Mouse (Mus musculus): ENCODE measurements around the gene Gm10273. TPM values are rescaled to one million over a fixed set of nuclear protein-coding genes. Genes with fewer than 3 reads are reported as not detected.

Gm10273 gene
- total and polyA plus RNA-seq, 2 experiments from 2014 or later: 5.9 to 7.7 TPM

GRCm38 (mm10) chr10:59389652-59390051 lies 5.8 kb upstream of the Gm10273 start:
- no peaks in the 10 kb centered on the region for H3K36me3 ChIP-seq (ENCODE audit: insufficient read depth, low read length)
- no peaks in the 10 kb centered on the region for H3K27me3 ChIP-seq (ENCODE audit: insufficient read depth, low read length)
- 91% methylated on average over 3 of the region's 3 CpGs for WGBS
- TF ChIP-seq CTCF (IDR thresholded peaks at IDR 0.05; ENCODE audit: low read depth): no peak
- 0 out of 2 replicates have a peak, but pooled peaks cover 4% of the 10 kb centered on the region for H3K9me3 ChIP-seq (ENCODE audit: low read length)
- H3K4me1 ChIP-seq (ENCODE audit: insufficient read depth, low read length): no peaks in the 10 kb centered on the region
- DNase-seq (ENCODE audit: low spot score) (no peak), ATAC-seq (no peak)
- no peak overlapping the region for H3K27ac ChIP-seq
- no peak overlapping the region for H3K4me2 ChIP-seq (ENCODE audit: low read depth, low read length)
- H3K9ac ChIP-seq (replicated peaks; ENCODE audit: low read length): no peak overlapping the region
- no peak overlapping the region for H3K4me3 ChIP-seq (ENCODE audit: low read length)

GRCm38 (mm10) chr10:59391907-59392306 lies 3.5 kb upstream of the Gm10273 start:
- H3K27ac ChIP-seq: no peak overlapping the region
- 0 out of 2 replicates have a peak, but pooled peaks cover 4% of the 10 kb centered on the region for H3K9me3 ChIP-seq (ENCODE audit: low read length)
- H3K4me2 ChIP-seq (ENCODE audit: low read depth, low read length): no peak overlapping the region
- no peak for TF ChIP-seq CTCF (IDR thresholded peaks at IDR 0.05; ENCODE audit: low read depth)
- no peaks in the 10 kb centered on the region for H3K4me1 ChIP-seq (ENCODE audit: insufficient read depth, low read length)
- DNase-seq (ENCODE audit: low spot score) (no peak), ATAC-seq (no peak)
- WGBS: 76% methylated on average over 4 of the region's 4 CpGs
- H3K36me3 ChIP-seq (ENCODE audit: insufficient read depth, low read length): no peaks in the 10 kb centered on the region
- H3K27me3 ChIP-seq (ENCODE audit: insufficient read depth, low read length): no peaks in the 10 kb centered on the region
- no peak overlapping the region for H3K9ac ChIP-seq (replicated peaks; ENCODE audit: low read length)
- H3K4me3 ChIP-seq (ENCODE audit: low read length): no peak overlapping the region

GRCm38 (mm10) chr10:59402899-59403792 lies 7.7 kb downstream of the Gm10273 start, which contains the start of gene Pla2g12b:
Gene Pla2g12b (plus strand): TSS chr10:59403660.
- WGBS: 77% methylated on average over 21 of the region's 21 CpGs
- no peaks in the 10 kb centered on the region for H3K9me3 ChIP-seq (ENCODE audit: low read length)
- H3K9ac ChIP-seq (replicated peaks; ENCODE audit: low read length): no peak within 1 kb of the TSS
- DNase-seq (ENCODE audit: low spot score): no peak
- no peaks in the 10 kb centered on the region for H3K27me3 ChIP-seq (ENCODE audit: insufficient read depth, low read length)
- H3K4me2 ChIP-seq (ENCODE audit: low read depth, low read length): no peak within 1 kb of the TSS
- no peak within 1 kb of the TSS for H3K27ac ChIP-seq
- no peak for TF ChIP-seq CTCF (IDR thresholded peaks at IDR 0.05; ENCODE audit: low read depth)
- H3K4me1 ChIP-seq (ENCODE audit: insufficient read depth, low read length): no peaks in the 10 kb centered on the region
- no peaks in the 10 kb centered on the region for H3K36me3 ChIP-seq (ENCODE audit: insufficient read depth, low read length)
- no peak for ATAC-seq
- no peak within 1 kb of the TSS for H3K4me3 ChIP-seq (ENCODE audit: low read length)

GRCm38 (mm10) chr10:59403793-59404149 lies 8.3 kb downstream of the Gm10273 start:
- no peaks in the 10 kb centered on the region for H3K4me1 ChIP-seq (ENCODE audit: insufficient read depth, low read length)
- H3K27me3 ChIP-seq (ENCODE audit: insufficient read depth, low read length): no peaks in the 10 kb centered on the region
- H3K36me3 ChIP-seq (ENCODE audit: insufficient read depth, low read length): no peaks in the 10 kb centered on the region
- H3K4me3 ChIP-seq (ENCODE audit: low read length): no peak overlapping the region
- DNase-seq (ENCODE audit: low spot score) (no peak), ATAC-seq (no peak)
- no peak overlapping the region for H3K9ac ChIP-seq (replicated peaks; ENCODE audit: low read length)
- no peak overlapping the region for H3K27ac ChIP-seq
- no peaks in the 10 kb centered on the region for H3K9me3 ChIP-seq (ENCODE audit: low read length)
- H3K4me2 ChIP-seq (ENCODE audit: low read depth, low read length): no peak overlapping the region
- 72% methylated on average over 10 of the region's 10 CpGs for WGBS
- no peak for TF ChIP-seq CTCF (IDR thresholded peaks at IDR 0.05; ENCODE audit: low read depth)

- no peak overlapping the region for H3K27ac ChIP-seq
- 74% methylated on average over 6 of the region's 6 CpGs for WGBS
- H3K4me2 ChIP-seq (ENCODE audit: low read depth, low read length): no peak overlapping the region
- no peak overlapping the region for H3K4me3 ChIP-seq (ENCODE audit: low read length)
- no peaks in the 10 kb centered on the region for H3K4me1 ChIP-seq (ENCODE audit: insufficient read depth, low read length)
- ATAC-seq (no peak), DNase-seq (ENCODE audit: low spot score) (no peak)
- H3K9me3 ChIP-seq (ENCODE audit: low read length): no peaks in the 10 kb centered on the region
- no peaks in the 10 kb centered on the region for H3K36me3 ChIP-seq (ENCODE audit: insufficient read depth, low read length)
- H3K27me3 ChIP-seq (ENCODE audit: insufficient read depth, low read length): no peaks in the 10 kb centered on the region
- H3K9ac ChIP-seq (replicated peaks; ENCODE audit: low read length): no peak overlapping the region
- no peak for TF ChIP-seq CTCF (IDR thresholded peaks at IDR 0.05; ENCODE audit: low read depth)
Measured at GRCm38 (mm10) chr10:59408499-59408898, 13.1 kb downstream of the Gm10273 start.

- 75% methylated on average over 12 of the region's 12 CpGs for WGBS
- Histone ChIP-seq H3K9ac (replicated peaks; ENCODE audit: low read length) (no peak overlapping the region), H3K27me3 (ENCODE audit: insufficient read depth, low read length) (no peaks in the 10 kb centered on the region), H3K9me3 (ENCODE audit: low read length) (no peaks in the 10 kb centered on the region), H3K4me3 (ENCODE audit: low read length) (no peak overlapping the region), H3K27ac (no peak overlapping the region), H3K36me3 (ENCODE audit: insufficient read depth, low read length) (no peaks in the 10 kb centered on the region), H3K4me2 (ENCODE audit: low read depth, low read length) (no peak overlapping the region), H3K4me1 (ENCODE audit: insufficient read depth, low read length) (no peaks in the 10 kb centered on the region)
- no peak for ATAC-seq
- TF ChIP-seq CTCF (IDR thresholded peaks at IDR 0.05; ENCODE audit: low read depth): no peak
- no peak for DNase-seq (ENCODE audit: low spot score)
Measured at GRCm38 (mm10) chr10:59410264-59410663, 14.8 kb downstream of the Gm10273 start.

DNA sequence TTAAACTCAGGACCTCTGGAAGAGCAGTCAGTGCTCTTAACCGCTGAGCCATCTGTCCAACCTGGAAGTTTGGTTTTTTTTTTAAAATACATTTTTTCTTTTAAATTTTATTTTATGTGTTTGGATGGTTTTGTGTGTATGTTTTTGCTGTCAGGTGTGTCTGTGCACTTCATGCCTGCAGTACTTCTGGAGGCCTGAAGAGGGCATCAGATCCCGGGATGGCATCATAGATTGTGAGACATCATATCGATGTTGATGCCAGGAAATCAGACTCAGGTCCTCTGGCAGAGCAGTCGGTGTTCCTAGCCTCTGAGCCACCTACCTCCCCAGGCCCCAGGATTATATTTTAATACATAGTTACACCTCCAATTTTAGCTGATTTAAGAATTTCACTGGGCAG lies 18.3 kb downstream of the Gm10273 start:
- no peaks in the 10 kb centered on the region for H3K36me3 ChIP-seq (ENCODE audit: insufficient read depth, low read length)
- H3K27me3 ChIP-seq (ENCODE audit: insufficient read depth, low read length): no peaks in the 10 kb centered on the region
- DNase-seq (ENCODE audit: low spot score): no peak
- H3K4me2 ChIP-seq (ENCODE audit: low read depth, low read length): no peak overlapping the region
- H3K27ac ChIP-seq: no peak overlapping the region
- H3K4me3 ChIP-seq (ENCODE audit: low read length): no peak overlapping the region
- H3K9me3 ChIP-seq (ENCODE audit: low read length): no peaks in the 10 kb centered on the region
- H3K9ac ChIP-seq (replicated peaks; ENCODE audit: low read length): no peak overlapping the region
- H3K4me1 ChIP-seq (ENCODE audit: insufficient read depth, low read length): no peaks in the 10 kb centered on the region
- ATAC-seq: no peak
- no peak; the same call in 1 of the 2 replicates for TF ChIP-seq CTCF (IDR thresholded peaks at IDR 0.05; ENCODE audit: low read depth)
- 93% methylated on average over 4 of the region's 4 CpGs for WGBS
